Mouse (Mus musculus) kidney, adult 2 months (tissue): ENCODE measurements around the gene Rapgef1.

Experiments
- CTCF ChIP-seq: fragments of 200-500 bp; conservative IDR thresholded peaks from 2 replicates; pipeline ENCODE4 v1.5.1; 2011; ENCODE audit warnings: low read depth, mild to moderate bottlenecking, control low read depth, low read length, moderate library complexity, mixed read lengths; ENCODE audit not compliant: insufficient read depth, insufficient read length
- POLR2A ChIP-seq: fragments of 200-500 bp; IDR thresholded peaks from one replicate; pipeline ENCODE4 v1.6.1; 2011; ENCODE audit warnings: low read depth, low read length, control low read depth

DNA sequence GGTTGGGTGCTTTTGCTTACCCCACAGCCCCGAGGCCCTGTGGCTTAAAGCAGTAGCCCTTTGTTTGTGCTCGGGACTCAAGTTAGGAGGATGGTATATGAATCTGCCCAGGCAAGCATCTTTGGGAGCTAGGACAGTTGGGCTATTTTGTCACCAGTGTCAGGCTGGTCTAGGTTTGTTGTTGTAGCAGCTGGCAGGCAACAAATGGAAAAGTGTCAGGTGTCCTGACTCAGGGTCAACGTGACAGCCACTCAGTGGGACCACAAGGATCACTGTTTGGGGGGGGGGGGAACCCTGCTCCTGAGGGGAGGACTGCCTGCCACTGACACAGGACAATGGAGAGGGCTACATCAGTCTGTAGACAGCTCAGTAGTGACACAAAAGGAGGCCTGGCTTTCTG is 91.5 kb downstream of the Rapgef1 start:
- TF ChIP-seq POLR2A (no peak), CTCF (no peak)
